Mouse (Mus musculus) neural tube, embryonic 12.5 days (tissue): ENCODE results near the gene Tmem132a. TPM values are rescaled to one million over a fixed set of nuclear protein-coding genes. Genes with fewer than 3 reads are reported as not detected.

Experiments used
- ATAC-seq: fragments of 200-750 bp; cut with Nextera tagmentation; 2 replicates; pipeline ENCODE4 v1.8.0; 2017; ENCODE audit warnings: low read depth, mild to moderate bottlenecking, moderate TSS enrichment, moderate library complexity; ENCODE audit not compliant: low FRiP score
- H3K27ac ChIP-seq: fragments of 300-500 bp; sonication (generic); 2 replicates; pipeline ENCODE4 v1.5.1; 2016
- H3K27me3 ChIP-seq: fragments of 300-500 bp; sonication (generic); replicated peaks from 2 replicates; pipeline ENCODE4 v1.6.1; 2016; ENCODE audit warnings: mild to moderate bottlenecking
- H3K36me3 ChIP-seq: fragments of 300-500 bp; sonication (generic); 2 replicates; pipeline ENCODE4 v1.6.1; 2016; ENCODE audit warnings: mild to moderate bottlenecking
- H3K4me1 ChIP-seq: fragments of 300-500 bp; sonication (generic); 2 replicates; pipeline ENCODE4 v1.6.1; 2016
- H3K4me2 ChIP-seq: fragments of 300-500 bp; sonication (generic); replicated peaks from 2 replicates; pipeline ENCODE4 v1.6.1; 2016; ENCODE audit warnings: mild to moderate bottlenecking
- H3K4me3 ChIP-seq: fragments of 300-500 bp; sonication (generic); 2 replicates; pipeline ENCODE4 v1.5.1; 2016
- H3K9ac ChIP-seq: fragments of 300-500 bp; sonication (generic); 2 replicates; pipeline ENCODE4 v1.6.1; 2016; ENCODE audit warnings: mild to moderate bottlenecking
- H3K9me3 ChIP-seq: fragments of 300-500 bp; sonication (generic); 2 replicates; pipeline ENCODE4 v1.6.1; 2016; ENCODE audit warnings: mild to moderate bottlenecking
- WGBS: fragments of 180-500 bp; shearing (Covaris S2); methylation state at CpG from one replicate; pipeline ENCODE4 v1.1.7; 2016; 5-methylcytosine and 5-hydroxymethylcytosine counted together
- polyA plus RNA-seq: library from polyadenylated mRNA; unstranded; fragments of >200 nt; fragmentation: Nextera tagmentation; extraction: Ambion mirVana; gene quantifications from 2 replicates; pipeline ENCODE4 v1.2.1, GENCODE M21; 2016

Tmem132a gene
- polyA plus RNA-seq, 1 experiment from 2014 or later = 157 TPM

DNA sequence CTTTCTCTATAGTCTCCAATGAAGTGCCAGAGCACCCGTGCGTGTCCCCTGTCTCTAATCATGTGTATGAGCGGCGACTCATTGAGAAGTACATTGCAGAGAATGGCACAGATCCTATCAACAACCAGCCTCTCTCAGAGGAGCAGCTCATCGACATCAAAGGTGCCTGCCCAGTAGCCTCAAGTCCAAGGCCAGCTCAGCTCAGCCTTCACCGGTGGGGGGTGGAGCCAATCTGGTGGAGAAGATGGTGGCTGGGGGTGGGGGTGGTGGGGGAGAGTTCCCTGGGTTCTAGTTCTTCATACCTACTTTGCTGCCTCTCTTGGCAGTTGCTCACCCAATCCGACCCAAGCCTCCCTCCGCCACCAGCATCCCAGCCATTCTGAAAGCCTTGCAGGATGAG lies 27.8 kb upstream of the Tmem132a start:
- no peak for ATAC-seq
- Histone ChIP-seq H3K9ac (no peak overlapping the region), H3K4me3 (no peak overlapping the region), H3K27me3 (no peaks in the 10 kb centered on the region), H3K9me3 (no peaks in the 10 kb centered on the region), H3K4me1 (peaks cover 18% of the 10 kb centered on the region), H3K4me2 (0 out of 2 replicates have a peak overlapping the region, but pooled peaks have one; percentile 75), H3K27ac (no peak overlapping the region), H3K36me3 (peaks cover 53% of the 10 kb centered on the region)
- WGBS = 94% methylated on average over 8 of the region's 8 CpGs

- H3K9ac ChIP-seq = no peak overlapping the region
- H3K27me3 ChIP-seq = no peaks in the 10 kb centered on the region
- no peaks in the 10 kb centered on the region for H3K9me3 ChIP-seq
- no peak overlapping the region for H3K27ac ChIP-seq
- H3K36me3 ChIP-seq = peaks cover 47% of the 10 kb centered on the region
- WGBS = 90% methylated on average over 7 of the region's 7 CpGs
- H3K4me1 ChIP-seq = peaks cover 18% of the 10 kb centered on the region
- ATAC-seq = no peak
- H3K4me3 ChIP-seq = no peak overlapping the region
- peak overlapping the region; percentile 75 for H3K4me2 ChIP-seq
Measured at GRCm38 (mm10) chr19:10896849-10897248, 27.1 kb upstream of the Tmem132a start.

DNA sequence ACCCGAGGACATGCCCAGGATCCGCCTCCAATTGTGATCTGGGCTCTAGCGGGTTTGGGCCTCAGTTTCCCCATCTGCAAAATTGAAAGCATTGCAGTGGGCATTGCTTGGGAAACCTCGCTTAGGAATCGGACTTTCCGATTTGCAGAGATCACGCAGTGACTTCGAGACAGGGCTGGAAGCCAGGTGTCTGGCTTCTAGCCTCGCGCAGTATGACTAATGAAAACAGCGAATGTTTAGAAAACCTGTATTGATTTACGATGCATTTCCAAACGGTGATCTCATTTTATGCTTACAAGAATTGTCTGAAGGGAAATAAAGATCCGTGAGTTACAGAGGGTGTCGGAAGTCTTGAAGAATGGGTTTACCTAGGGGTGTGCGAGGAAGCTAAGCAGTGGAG lies 26.0 kb upstream of the Tmem132a start:
- ATAC-seq = peak; percentile 21; the same call in 1 of the 2 replicates
- peak overlapping the region; percentile 89 for H3K9ac ChIP-seq
- H3K4me3 ChIP-seq = peak overlapping the region; percentile 88
- H3K9me3 ChIP-seq = no peaks in the 10 kb centered on the region
- peak overlapping the region; percentile 75 for H3K4me2 ChIP-seq
- H3K27ac ChIP-seq = peak overlapping the region; percentile 80; the same call in 1 of the 2 replicates
- 1% methylated on average over 16 of the region's 16 CpGs for WGBS
- H3K4me1 ChIP-seq = peaks cover 18% of the 10 kb centered on the region
- peaks cover 35% of the 10 kb centered on the region for H3K36me3 ChIP-seq
- H3K27me3 ChIP-seq = no peaks in the 10 kb centered on the region

GRCm38 (mm10) chr19:10895016-10895528 lies 25.3 kb upstream of the Tmem132a start, which contains the start of gene Prpf19:
Prpf19 (plus strand) TSS chr19:10895231.
- Histone ChIP-seq H3K36me3 (peaks cover 29% of the 10 kb centered on the region), H3K9ac (peak within 1 kb of the TSS; percentile 89), H3K4me3 (peak within 1 kb of the TSS; percentile 88), H3K9me3 (no peaks in the 10 kb centered on the region), H3K27ac (peak within 1 kb of the TSS; percentile 80), H3K4me2 (peak within 1 kb of the TSS; percentile 75), H3K27me3 (no peaks in the 10 kb centered on the region), H3K4me1 (peaks cover 18% of the 10 kb centered on the region)
- peak; percentile 95 for ATAC-seq
- WGBS = under 1% methylated on average over 43 of the region's 43 CpGs

- H3K4me2 ChIP-seq = no peak overlapping the region
- H3K9ac ChIP-seq = no peak overlapping the region
- H3K27ac ChIP-seq = no peak overlapping the region
- no peaks in the 10 kb centered on the region for H3K9me3 ChIP-seq
- H3K4me3 ChIP-seq = no peak overlapping the region
- no peaks in the 10 kb centered on the region for H3K27me3 ChIP-seq
- WGBS = 85% methylated on average over 3 of the region's 3 CpGs
- 0 out of 2 replicates have a peak, but pooled peaks cover under 1% of the 10 kb centered on the region for H3K36me3 ChIP-seq
- ATAC-seq = no peak
- H3K4me1 ChIP-seq = peaks cover 15% of the 10 kb centered on the region
Measured at GRCm38 (mm10) chr19:10892201-10892600, 22.5 kb upstream of the Tmem132a start.

GRCm38 (mm10) chr19:10881426-10882154 lies 11.8 kb upstream of the Tmem132a start, which contains the start of gene Tmem109:
Tmem109 (minus strand) TSS chr19:10882001.
- no peaks in the 10 kb centered on the region for H3K36me3 ChIP-seq
- H3K4me3 ChIP-seq = peak within 1 kb of the TSS; percentile 48
- WGBS = under 1% methylated on average over 49 of the region's 49 CpGs
- peak; percentile 94 for ATAC-seq
- peak within 1 kb of the TSS; percentile 59 for H3K9ac ChIP-seq
- no peaks in the 10 kb centered on the region for H3K9me3 ChIP-seq
- peak within 1 kb of the TSS; percentile 90 for H3K27ac ChIP-seq
- H3K4me2 ChIP-seq = peak within 1 kb of the TSS; percentile 94
- no peaks in the 10 kb centered on the region for H3K27me3 ChIP-seq
- peaks cover 18% of the 10 kb centered on the region for H3K4me1 ChIP-seq

- peak overlapping the region; percentile 90; the same call in 1 of the 2 replicates for H3K27ac ChIP-seq
- no peaks in the 10 kb centered on the region for H3K36me3 ChIP-seq
- no peaks in the 10 kb centered on the region for H3K9me3 ChIP-seq
- H3K27me3 ChIP-seq = no peaks in the 10 kb centered on the region
- peaks cover 18% of the 10 kb centered on the region for H3K4me1 ChIP-seq
- H3K9ac ChIP-seq = peak overlapping the region; percentile 59
- ATAC-seq = no peak; the same call in 1 of the 2 replicates
- peak overlapping the region; percentile 48 for H3K4me3 ChIP-seq
- 3% methylated on average over 14 of the region's 14 CpGs for WGBS
- H3K4me2 ChIP-seq = peak overlapping the region; percentile 94
Measured at GRCm38 (mm10) chr19:10880975-10881425, 11.3 kb upstream of the Tmem132a start.

DNA sequence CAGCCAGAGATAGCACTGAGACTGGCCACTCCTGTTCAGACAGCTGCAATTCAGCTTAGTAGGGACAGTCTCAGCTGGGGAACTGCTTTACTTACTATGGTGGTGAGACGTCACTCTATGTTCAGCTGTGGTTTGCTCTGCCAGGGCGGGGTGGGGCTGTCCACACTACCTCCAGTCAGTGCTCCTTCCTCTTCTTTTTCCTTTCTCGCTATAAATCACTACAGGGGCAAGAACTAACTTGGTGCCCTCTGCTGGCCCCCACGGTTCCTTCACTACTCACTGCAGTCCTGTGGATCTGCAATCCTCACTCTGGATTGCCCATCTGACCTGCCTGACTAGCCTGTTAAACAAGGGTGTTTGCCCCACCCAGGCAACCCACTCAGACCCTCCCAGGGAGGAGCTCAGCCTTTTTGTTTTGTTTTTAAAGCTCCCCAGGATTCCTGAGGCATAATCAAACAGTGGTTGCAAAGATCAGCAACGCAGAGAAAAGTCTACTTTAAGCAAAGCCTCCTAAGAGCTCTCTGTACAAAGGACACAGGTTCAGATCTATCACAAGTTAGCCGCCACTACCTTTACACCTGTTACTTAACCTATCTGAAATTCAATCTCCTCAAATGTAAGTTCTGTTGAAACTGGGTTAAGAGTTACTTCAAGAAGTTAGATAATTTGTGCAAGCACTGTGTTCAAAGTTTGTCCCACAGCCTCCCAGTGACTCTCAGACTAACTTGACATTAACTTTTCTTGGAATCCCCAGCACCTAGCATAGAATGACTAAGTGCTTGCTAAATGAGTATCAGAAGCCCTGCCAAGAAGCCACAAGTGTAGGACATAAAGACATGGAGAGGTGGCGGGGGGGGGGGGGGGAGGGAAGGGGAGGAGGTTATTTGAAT lies 10.6 kb upstream of the Tmem132a start:
- no peak for ATAC-seq
- H3K9ac ChIP-seq = peak overlapping the region; percentile 59; the same call in 1 of the 2 replicates
- H3K4me3 ChIP-seq = peak overlapping the region; percentile 48
- WGBS = 51% methylated on average over 6 of the region's 7 CpGs
- 0 out of 2 replicates have a peak overlapping the region, but pooled peaks have one; percentile 90 for H3K27ac ChIP-seq
- no peaks in the 10 kb centered on the region for H3K9me3 ChIP-seq
- peaks cover 18% of the 10 kb centered on the region for H3K4me1 ChIP-seq
- peak overlapping the region; percentile 94 for H3K4me2 ChIP-seq
- H3K27me3 ChIP-seq = no peaks in the 10 kb centered on the region
- no peaks in the 10 kb centered on the region for H3K36me3 ChIP-seq

- Histone ChIP-seq H3K27ac (no peak overlapping the region), H3K36me3 (peaks cover 12% of the 10 kb centered on the region), H3K4me3 (no peak overlapping the region), H3K9me3 (no peaks in the 10 kb centered on the region), H3K4me2 (no peak overlapping the region), H3K4me1 (peaks cover 18% of the 10 kb centered on the region), H3K27me3 (no peaks in the 10 kb centered on the region), H3K9ac (no peak overlapping the region)
- ATAC-seq = no peak
- 94% methylated on average over 7 of the region's 7 CpGs for WGBS
Measured at GRCm38 (mm10) chr19:10878201-10878837, 8.6 kb upstream of the Tmem132a start.

- no peak for ATAC-seq
- peaks cover 26% of the 10 kb centered on the region for H3K4me1 ChIP-seq
- no peaks in the 10 kb centered on the region for H3K9me3 ChIP-seq
- no peak overlapping the region for H3K4me3 ChIP-seq
- 80% methylated on average over 14 of the region's 14 CpGs for WGBS
- peaks cover 43% of the 10 kb centered on the region for H3K36me3 ChIP-seq
- H3K9ac ChIP-seq = no peak overlapping the region
- no peak overlapping the region for H3K27ac ChIP-seq
- H3K27me3 ChIP-seq = no peaks in the 10 kb centered on the region
- no peak overlapping the region for H3K4me2 ChIP-seq
Measured at GRCm38 (mm10) chr19:10871328-10871961, 1.7 kb upstream of the Tmem132a start.

- no peaks in the 10 kb centered on the region for H3K9me3 ChIP-seq
- no peak overlapping the region for H3K27ac ChIP-seq
- H3K9ac ChIP-seq = no peak overlapping the region
- ATAC-seq = no peak
- H3K4me2 ChIP-seq = no peak overlapping the region
- H3K27me3 ChIP-seq = no peaks in the 10 kb centered on the region
- peaks cover 26% of the 10 kb centered on the region for H3K4me1 ChIP-seq
- H3K4me3 ChIP-seq = no peak overlapping the region
- 93% methylated on average over 3 of the region's 3 CpGs for WGBS
- peaks cover 50% of the 10 kb centered on the region for H3K36me3 ChIP-seq
Measured at GRCm38 (mm10) chr19:10870676-10871075, 936 bp upstream of the Tmem132a start.
